Mouse (Mus musculus) retina, adult 2 months (tissue): ENCODE data around the gene Gm17660.
"Not testable (repeated sequence)": the region's sequence is repeated elsewhere in the genome, so short reads cannot be mapped to it uniquely, and the experiment has no call there.

Experiments
- DNase-seq: peaks from one replicate; pipeline ENCODE4 v3.0.0-alpha.2; 2012; ENCODE audit warnings: low read depth, low spot score

Gene Gm17660

GRCm38 (mm10) chr5:104042906-104043305 lies 34.5 kb downstream of the Gm17660 start:
- DNase-seq, result no peak

GRCm38 (mm10) chr5:104039154-104039932 lies 38.1 kb downstream of the Gm17660 start:
- DNase-seq, result no peak

GRCm38 (mm10) chr5:104036686-104037085 lies 40.7 kb downstream of the Gm17660 start:
- no peak for DNase-seq

- no peak for DNase-seq
Observed at GRCm38 (mm10) chr5:104035824-104036223, 41.6 kb downstream of the Gm17660 start.

- DNase-seq, result no peak
Observed at GRCm38 (mm10) chr5:104035066-104035465, 42.3 kb downstream of the Gm17660 start.

GRCm38 (mm10) chr5:104032434-104033097 lies 44.8 kb downstream of the Gm17660 start:
- no peak for DNase-seq

GRCm38 (mm10) chr5:104025245-104025854 lies 52.1 kb downstream of the Gm17660 start:
- DNase-seq, result no peak

GRCm38 (mm10) chr5:104024762-104025161 lies 52.6 kb downstream of the Gm17660 start:
- no peak for DNase-seq

DNA sequence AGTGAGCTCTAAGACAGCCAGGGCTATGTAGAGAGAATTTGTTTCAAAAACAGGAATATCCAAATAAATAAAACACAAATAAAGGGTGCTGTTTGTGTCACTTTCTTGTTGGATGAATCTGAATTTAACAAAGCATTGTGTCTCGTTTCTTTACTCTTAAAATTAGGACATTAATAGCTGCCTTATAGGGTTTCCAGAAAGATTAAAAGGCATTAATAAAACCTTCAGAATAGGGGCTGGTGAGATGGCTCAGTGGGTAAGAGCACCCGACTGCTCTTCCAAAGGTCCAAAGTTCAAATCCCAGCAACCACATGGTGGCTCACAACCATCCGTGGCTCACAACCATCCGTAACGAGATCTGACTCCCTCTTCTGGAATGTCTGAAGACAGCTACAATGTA lies 53.2 kb downstream of the Gm17660 start:
- DNase-seq, result not testable (repeated sequence)

- DNase-seq, result no peak
Observed at GRCm38 (mm10) chr5:104023289-104024020, 54.0 kb downstream of the Gm17660 start.

GRCm38 (mm10) chr5:104022558-104022957 lies 54.9 kb downstream of the Gm17660 start:
- no peak for DNase-seq

DNA sequence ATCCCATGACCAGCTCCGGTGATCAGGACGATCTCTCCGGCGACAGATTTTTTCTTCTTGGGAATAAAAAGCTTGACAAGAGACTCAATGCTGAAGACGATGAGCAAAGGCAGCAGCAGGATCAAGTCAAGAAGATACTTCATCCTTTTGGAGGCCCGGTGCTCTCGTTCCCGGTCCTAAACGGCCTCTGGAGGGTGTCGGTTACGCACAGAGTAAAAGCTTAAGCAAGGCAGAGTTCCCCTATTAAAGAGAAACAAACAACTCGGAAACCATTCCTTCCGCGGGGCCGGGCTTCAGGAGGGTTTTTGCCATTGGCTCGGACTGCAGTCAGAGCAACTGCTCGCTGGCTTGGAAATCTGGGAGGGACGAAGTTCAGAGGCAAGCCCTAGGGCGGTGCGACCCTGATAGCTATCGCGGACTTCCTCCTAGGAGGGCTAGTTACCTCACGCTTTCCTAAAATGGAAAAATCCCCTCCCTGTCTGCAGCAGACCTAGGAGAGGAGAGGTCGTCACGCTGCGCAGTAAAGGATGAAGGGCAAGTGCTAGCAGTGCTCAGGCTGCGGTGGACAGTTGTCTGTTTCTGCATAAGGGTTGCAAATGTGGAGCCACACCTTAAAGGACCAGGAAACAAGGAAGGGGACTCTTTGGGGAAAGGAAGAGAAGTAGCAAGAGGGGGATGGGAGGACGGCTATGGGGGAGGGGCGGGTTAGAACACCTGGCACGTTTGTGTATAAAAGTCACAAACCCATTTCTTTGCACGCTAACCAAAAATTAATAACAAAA lies 55.6 kb downstream of the Gm17660 start, which contains the start of gene Hsd17b11:
TSS of gene Hsd17b11 (minus strand) at position 323 of the 782 bp plus-strand sequence.
- no peak for DNase-seq
